14 mouse cellular contexts compared by ENCODE assay signal in genomic region chr3:135711613-135712012, GRCm38 (mm10).
"Had no signal": no experiment of that assay in that cellular context is flagged by ENCODE, and none has a peak within 500 bp of the region (broad histone marks: within the 10 kb centered on the region; RNA-seq: fewer than 3 reads in every experiment).

No protein-coding gene starts in this region.

- H3K4me1 ChIP-seq: midbrain, embryonic 10.5 days; neural tube, embryonic 12.5 days; stomach, embryonic 15.5 days had no signal

- H3K27me3 ChIP-seq: neural tube, embryonic 12.5 days; stomach, embryonic 15.5 days had no signal

- H3K36me3 ChIP-seq: midbrain, embryonic 10.5 days; neural tube, embryonic 12.5 days; stomach, embryonic 15.5 days had no signal

- H3K27ac ChIP-seq: liver, embryonic 14.5 days; midbrain, embryonic 10.5 days; neural tube, embryonic 12.5 days; stomach, embryonic 15.5 days; stomach, postnatal 0 days had no signal

- H3K9me3 ChIP-seq: midbrain, embryonic 10.5 days; neural tube, embryonic 12.5 days; stomach, embryonic 15.5 days had no signal

- H3K9ac ChIP-seq: liver, embryonic 14.5 days; lung, embryonic 14.5 days; neural tube, embryonic 12.5 days; stomach, embryonic 15.5 days had no signal

- H3K4me3 ChIP-seq: midbrain, embryonic 10.5 days; neural tube, embryonic 12.5 days; stomach, embryonic 15.5 days had no signal

- DNase-seq: lung, adult 18-20 months; lung, embryonic 14.5 days; lung, postnatal 14 days; lung, postnatal 4 days; midbrain, embryonic 14.5 days; right cerebral cortex, postnatal 14 days; thymus, postnatal 14 days; thymus, postnatal 36 days had no signal

- ATAC-seq: midbrain, embryonic 16.5 days had no signal

- H3K4me2 ChIP-seq: lung, embryonic 14.5 days; neural tube, embryonic 12.5 days; stomach, embryonic 15.5 days had no signal
